Mouse (Mus musculus): ENCODE data around the gene Tmprss11d.
"Not testable (repeated sequence)": the region's sequence is repeated elsewhere in the genome, so short reads cannot be mapped to it uniquely, and the experiment has no call there.

Tmprss11d gene

DNA sequence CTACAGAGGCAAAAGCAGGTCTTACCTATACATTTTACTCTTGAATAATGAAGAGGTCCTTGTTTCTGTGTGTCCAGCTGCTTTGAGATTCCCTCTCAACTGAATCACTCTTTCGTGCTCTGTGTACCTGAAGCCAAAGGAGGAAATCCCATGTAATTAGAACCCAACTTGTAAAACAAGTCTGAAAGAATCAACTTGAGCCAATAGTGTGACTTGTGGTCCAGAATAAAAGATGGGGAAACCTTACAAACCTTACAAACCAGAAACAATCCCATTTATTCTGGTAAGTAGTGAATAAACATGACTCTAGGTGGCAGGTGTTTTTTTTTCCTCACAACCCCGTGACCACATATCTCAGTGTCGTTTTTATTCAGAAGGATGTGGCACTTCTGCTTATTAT, at the start of gene Tmprss11d:
Gene Tmprss11d, minus strand, starts transcription at position 101 of the 400 bp plus-strand sequence.
- no peak for DNase-seq (ENCODE audit: low read depth, low spot score)

DNA sequence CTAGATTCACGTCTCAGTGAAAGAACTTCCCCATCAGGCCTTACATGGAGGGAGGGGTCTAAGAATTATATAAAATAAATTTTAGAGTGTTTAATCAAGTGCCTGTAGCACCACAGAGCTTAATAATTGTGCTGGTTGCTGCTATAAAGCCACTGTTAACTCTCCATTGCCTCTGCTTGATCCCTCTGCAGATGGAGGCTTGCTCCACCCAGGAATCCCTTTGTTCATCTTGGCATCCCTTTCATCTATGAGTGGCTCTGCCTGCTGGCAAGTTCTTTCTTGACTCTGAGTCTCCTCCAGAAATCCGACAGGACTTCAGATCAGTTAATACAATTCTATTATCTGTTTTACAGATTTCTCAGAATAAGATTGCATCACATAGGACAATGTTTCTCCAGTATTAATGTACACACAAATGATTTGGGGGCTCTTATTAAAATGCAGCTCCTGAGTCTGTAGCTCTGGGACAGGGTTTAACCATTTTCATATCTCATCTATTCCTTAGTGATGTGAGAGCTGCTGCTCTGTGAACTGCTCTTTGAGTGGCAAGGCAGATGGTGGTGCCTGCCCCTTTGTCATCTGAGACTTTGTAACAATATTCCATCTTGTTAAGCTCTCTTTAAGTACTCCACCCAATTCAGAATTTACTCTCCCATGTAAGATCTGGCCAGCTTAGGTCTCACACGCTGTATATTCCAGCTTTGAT, 48.3 kb upstream of the Tmprss11d start:
- DNase-seq (ENCODE audit: low read depth, low spot score), result no peak

DNA sequence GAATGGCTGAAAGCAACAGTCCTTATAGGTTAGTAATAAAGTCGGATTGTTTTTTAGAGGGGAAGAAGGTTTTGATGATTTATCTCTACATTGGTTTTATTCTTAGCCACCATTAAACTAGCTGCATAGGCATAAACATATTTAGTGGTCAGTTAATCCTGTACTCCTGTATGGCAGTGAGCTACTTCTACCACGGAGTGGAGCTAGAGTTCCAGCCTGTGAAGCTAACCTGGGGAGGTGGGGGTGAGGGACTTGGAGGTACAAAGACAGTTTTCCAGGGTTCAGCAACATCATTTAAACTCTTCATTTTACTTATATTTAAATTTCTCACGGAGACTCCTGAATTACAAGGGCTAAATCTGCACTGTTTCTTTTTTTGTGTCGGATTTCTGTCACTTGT, 46.3 kb upstream of the Tmprss11d start:
- no peak for DNase-seq (ENCODE audit: low read depth, low spot score)

DNA sequence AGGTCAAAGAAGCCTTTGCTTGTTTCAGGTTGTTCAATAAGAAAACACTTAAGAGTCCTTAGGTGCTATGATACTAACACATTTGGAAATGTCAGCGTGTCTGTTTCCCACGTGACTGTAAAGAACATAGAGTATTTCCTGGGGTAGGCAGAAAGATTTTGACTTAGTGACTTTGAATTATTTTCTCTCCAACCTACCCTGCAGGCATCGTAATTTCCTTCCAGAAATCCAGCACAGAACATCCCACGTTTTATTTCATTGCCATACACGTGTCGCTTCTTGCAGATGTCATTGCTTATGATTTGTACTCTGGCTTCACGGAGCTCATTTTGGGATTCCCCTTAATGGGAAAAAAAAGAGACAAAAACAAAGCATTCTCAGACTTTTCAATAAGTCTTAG, 41.1 kb upstream of the Tmprss11d start:
- no peak for DNase-seq (ENCODE audit: low read depth, low spot score)

DNA sequence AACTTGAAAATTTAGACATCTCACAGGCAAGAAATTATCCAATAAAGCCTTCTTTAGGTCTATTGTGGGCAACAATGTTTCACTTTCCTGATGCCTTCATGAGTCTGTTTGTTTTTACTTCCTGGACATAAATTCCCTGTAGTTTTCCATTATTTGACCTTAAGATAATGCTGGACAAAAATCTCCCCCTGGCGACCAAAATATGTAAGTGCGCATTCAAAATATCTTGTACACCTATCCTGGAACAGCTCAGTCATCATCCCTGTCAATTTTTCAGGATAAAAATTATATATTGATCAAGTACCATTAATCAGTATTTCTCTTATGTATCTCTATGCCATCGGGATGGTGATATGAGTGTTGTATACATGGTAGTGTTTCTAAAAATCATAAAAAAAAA, 37.6 kb upstream of the Tmprss11d start:
- no peak for DNase-seq (ENCODE audit: low read depth, low spot score)

DNA sequence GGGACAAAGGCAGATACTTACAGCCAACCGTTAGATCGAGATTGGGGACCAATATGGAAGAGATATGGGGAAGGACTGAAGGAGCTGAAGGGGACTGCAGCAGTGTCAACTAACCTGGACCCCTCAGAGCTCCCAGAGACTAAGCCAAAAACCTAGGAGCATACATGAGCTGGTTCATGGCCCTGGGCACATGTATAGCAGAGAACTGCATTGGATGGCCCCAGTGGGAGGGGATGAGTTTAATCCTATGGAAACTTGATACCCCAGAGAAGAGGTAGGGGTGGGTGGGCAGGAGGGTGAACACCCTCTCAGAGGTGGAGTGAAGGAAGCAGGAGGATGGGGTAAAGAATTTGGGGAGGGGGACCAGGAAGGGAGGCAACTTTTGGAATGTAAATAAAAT, 34.7 kb upstream of the Tmprss11d start:
- no peak for DNase-seq (ENCODE audit: low read depth, low spot score)

DNA sequence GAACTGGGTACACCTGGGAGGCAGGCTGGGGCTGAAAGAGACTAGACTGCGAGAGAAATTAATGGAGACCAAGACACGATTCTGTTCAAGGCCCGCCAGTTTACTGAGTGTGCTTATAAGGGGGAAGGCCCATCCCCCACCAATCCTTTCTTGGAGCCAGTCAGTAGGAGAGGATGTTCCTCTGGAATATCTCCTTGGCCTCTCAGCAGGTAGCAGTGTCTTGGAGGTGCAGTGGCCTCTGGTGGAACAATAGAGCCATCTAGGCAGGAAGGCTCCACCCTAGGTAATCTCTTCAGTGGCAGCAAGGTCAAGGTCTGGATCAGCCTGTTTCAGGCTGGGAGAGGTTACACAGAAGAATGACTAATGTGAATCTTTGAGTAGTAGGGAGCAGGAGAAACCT, 34.0 kb upstream of the Tmprss11d start:
- no peak for DNase-seq (ENCODE audit: low read depth, low spot score)

DNA sequence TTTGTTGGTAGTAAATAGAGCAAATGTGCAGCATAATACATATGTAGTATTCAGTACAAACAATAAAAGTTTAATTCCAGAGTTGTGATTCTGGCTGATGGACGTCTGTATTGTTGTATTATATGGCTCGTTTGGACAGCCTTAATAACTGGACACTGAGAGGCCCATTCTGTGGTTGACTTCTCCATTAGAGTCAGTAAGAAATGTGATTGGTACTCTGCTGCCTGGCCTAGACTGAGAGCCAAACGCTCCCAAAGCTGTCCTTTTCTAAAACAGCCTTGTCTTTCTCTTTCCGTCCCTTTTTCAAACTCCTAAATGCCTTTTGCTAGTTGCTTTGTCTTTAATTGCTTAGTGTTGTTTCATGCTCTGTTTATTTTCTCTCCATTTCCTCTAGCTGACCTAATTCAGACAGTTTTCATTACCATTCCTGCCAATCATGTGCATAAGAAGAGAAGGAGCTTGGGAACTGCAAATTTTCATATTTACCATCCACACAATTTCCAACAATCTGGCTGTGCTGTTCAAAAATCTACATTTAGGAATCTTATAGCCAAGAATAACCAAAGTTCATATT, 13.7 kb downstream of the Tmprss11d start:
- no peak for DNase-seq (ENCODE audit: low read depth, low spot score)

DNA sequence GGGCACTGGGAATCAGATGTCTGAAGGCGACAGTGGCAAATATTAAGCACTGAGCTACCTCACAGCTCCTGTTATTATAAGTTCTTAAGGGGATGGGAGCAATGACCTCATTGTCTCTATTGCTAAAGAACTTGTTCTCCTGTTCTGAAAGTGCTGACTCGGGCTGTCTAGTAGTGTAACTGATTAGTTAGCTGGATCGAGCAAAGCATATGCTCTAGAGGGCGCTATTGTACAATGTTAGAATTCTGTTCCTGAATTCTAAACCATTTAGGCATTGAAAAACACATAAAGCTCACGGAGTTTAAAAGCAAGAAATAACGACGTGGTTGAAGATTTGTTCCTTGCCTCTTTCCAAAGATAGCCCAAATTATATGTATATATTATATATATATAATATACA, 20.3 kb downstream of the Tmprss11d start:
- DNase-seq (ENCODE audit: low read depth, low spot score), result peak; percentile 54

DNA sequence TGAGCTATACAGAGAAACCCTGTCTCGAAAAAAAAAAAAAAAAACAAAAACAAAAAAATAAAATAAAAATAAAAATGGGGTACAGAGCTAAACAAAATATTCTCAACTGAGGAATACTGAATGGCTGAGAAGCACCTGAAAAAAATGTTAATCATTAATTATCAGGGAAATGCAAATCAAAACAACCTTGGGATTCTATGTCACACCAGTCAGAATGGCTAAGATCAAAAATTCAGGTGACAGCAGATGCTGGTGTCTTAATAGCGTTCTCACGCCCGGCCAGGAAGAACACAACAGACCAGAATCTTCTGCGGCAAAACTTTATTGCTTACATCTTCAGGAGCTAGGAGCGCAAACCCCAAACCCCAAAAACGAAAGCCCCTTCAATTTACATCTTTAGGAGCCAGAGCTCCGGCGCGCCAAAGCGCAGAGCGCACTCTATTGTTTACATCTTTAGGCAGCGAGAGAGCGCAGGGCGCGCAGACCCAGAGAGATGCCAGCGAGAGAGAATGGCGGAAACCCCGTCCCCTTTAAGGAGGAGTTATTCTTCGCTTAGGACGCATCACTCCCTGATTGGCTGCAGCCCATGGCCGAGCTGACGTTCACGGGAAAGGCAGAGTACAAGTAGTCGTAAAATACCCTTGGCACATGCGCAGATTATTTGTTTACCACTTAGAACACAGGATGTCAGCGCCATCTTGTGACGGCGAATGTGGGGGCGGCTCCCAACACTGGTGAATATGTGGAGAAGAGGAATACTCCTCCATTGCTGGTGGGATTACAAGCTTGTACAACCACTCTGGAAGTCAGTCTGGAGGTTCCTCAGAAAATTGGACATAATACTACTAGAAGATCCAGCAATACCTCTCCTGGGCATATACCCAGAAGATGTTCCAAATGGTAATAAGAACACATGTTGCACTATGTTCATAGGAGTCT, 54.9 kb downstream of the Tmprss11d start:
- not testable (repeated sequence) for DNase-seq (ENCODE audit: low read depth, low spot score)

DNA sequence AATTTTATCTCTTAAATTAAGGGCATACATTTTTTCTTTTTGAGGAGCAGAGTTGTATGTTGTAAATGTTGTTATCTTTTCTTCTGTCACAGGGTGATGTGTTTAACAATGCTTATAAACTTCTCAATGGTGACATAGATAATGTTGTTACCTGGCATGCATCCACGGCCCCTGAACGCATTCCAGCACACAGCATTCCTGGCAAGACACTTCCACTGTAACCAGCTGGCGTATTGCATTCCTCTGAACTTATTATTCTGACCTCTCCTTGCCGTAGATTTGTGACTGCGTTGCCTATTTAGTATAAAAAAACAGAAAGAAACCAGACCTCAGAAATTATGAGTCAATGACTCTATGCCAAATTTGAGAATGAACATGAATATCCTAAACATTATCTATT, 67.1 kb downstream of the Tmprss11d start:
- DNase-seq (ENCODE audit: low read depth, low spot score), result no peak

DNA sequence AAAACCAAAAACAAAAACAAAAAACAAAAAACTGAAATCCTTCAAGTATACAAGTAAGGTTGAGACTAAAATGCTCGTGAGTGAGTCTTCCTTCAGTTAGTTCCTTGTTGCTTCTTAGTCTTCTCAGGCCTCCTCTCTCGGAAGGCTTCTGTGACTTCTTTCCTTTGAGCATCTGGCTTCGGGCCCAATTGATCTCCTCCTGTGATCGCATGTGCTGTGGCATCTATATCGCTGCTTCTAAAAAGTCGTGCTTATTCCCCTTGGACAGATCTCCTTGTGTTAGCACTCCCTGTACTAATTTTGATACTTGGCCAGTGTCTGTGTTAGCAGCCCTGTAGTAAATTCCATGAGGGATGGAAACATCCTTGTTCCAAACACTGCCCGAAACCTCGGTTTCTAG, 69.3 kb downstream of the Tmprss11d start:
- no peak for DNase-seq (ENCODE audit: low read depth, low spot score)

DNA sequence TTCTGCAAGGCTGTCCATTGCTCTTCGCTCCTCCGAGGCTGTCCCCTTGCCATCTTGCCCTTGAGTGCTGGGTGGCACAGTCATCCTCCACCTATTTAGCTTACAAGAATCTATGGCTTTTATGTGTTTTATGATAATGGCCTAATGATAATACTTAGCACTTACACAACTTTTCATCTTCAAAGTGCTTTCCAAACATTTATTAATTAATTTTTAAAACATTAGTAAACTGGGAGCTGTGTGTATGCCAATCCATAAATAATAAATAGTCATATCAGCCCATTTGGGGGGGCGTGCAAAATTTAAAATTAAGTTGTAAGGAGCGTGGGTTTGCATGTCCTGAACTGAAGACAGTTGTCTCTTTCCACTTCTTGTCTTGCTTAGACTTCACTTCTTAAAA, 84.0 kb downstream of the Tmprss11d start, which contains the start of gene Tmprss11c:
Gene Tmprss11c, minus strand, starts transcription at position 101 of the 400 bp plus-strand sequence.
- DNase-seq (ENCODE audit: low read depth, low spot score), result no peak

Measured in forelimb bud, embryonic 11.5 days (tissue).